Mouse (Mus musculus): ENCODE data around the gene Endog.
"Not testable (repeated sequence)": the region's sequence is repeated elsewhere in the genome, so short reads cannot be mapped to it uniquely, and the experiment has no call there.

The Endog gene

GRCm38 (mm10) chr2:30166677-30167076 is 4.6 kb upstream of the Endog start:
- DNase-seq (ENCODE audit: low read depth, low spot score) = no peak

DNA sequence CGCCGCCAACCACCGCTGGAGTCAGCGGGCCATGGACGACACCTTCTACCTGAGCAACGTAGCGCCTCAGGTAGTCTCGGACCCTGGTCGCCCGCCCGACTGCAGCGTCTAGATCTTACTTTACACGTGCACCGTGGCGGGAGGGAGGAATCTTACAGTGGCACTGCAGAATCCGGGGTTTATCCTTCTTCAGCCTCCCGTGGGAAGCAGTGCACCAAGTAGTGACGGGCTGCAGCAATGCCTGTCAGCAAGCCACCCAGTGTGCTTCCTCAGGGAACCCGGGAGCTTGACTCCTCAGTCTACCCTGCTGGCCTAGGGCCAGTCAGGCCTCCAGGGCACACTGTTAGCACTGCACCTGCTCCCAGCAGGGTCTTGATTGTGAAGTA is 697 bp downstream of the Endog start:
- no peak for DNase-seq (ENCODE audit: low read depth, low spot score)

GRCm38 (mm10) chr2:30173541-30174240 is 2.4 kb downstream of the Endog start:
- DNase-seq (ENCODE audit: low read depth, low spot score) = no peak

DNA sequence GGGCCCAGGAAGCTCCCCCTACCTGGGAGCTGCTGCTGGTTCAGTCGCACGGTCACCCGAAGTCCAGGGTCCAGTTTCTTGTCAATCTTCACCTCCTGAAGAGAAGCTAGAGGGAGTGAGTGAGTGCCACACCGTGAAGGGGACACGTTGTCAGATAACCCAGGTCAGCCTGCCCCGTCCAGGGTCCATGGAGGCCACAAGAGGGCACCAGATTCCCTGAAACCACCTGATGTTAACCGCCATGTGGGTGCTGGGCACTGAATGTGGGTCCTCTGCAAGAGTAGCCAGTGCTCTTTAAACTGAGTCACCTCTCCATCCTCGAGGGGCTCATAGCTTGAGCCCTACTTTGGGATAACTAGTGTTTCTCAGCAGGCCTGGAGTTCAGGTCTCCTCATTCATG is 4.6 kb downstream of the Endog start:
- no peak for DNase-seq (ENCODE audit: low read depth, low spot score)

DNA sequence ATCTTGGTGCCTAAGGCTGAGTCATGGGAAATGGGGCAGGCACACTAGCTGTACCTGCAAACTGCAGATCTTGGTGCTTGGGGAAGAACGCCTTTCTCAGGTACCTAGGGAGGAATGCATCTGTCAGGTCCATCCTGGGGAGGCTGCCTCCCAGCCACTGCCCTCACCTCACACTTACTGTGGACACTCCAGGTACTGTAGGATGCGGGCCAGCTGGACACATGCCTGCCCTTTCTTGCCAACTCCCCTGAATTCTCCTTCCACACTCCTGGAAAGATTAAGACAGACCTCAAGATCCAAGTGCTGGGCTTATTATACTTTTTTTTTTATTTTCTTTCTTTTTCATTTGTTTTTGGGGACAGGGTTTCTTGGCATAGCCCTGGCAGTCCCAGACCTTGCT is 5.3 kb downstream of the Endog start:
- no peak for DNase-seq (ENCODE audit: low read depth, low spot score)

GRCm38 (mm10) chr2:30177700-30178675 is 6.7 kb downstream of the Endog start, which contains the start of gene Spout1:
Gene Spout1 (minus strand): TSS chr2:30178459.
- peak; percentile 89 for DNase-seq (ENCODE audit: low read depth, low spot score)

- not testable (repeated sequence) for DNase-seq (ENCODE audit: low read depth, low spot score)
Measured at GRCm38 (mm10) chr2:30178711-30179110, 7.4 kb downstream of the Endog start.

GRCm38 (mm10) chr2:30182424-30182823 is 11.1 kb downstream of the Endog start:
- no peak for DNase-seq (ENCODE audit: low read depth, low spot score)

GRCm38 (mm10) chr2:30183721-30184120 is 12.4 kb downstream of the Endog start:
- DNase-seq (ENCODE audit: low read depth, low spot score) = no peak

DNA sequence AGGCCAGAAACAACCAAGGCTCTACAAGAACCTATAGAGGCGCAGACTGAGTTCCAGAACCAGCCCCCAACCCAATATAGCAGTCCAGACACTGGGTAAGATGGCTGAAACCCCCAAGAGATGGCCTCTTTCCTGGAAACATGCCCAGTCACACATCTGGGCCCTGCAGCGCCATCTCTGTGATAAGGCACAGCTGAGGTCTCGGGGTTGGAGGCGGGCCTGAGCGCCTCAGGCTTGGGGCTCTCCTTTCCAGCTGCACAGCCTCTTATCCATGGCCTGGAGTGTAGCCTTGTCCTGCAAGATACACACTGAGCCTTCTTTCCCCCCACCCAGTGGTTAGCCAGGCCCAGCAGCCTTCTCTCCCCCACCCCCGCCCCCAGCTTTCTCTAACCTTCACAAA is 14.0 kb downstream of the Endog start:
- DNase-seq (ENCODE audit: low read depth, low spot score) = no peak

DNA sequence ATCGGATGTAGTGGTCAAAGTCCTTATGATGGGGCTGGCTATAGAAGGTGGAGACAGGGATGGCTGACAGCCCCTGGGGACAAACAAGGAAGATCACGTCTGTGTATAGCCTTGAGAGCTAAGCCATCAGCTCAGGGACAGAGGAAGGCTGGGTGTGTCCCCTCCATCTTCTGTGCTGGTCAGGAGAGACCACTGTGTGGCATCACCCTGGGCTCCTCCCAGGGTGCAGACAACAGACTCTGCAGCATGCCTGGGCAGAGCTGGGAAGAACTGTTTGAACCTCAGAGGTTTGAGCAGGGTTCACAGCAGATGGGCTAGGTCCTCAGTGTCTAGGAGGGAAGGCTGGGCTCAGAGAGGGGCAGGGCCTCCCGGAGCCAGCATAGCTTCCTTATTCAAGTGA is 14.4 kb downstream of the Endog start:
- no peak for DNase-seq (ENCODE audit: low read depth, low spot score)

DNA sequence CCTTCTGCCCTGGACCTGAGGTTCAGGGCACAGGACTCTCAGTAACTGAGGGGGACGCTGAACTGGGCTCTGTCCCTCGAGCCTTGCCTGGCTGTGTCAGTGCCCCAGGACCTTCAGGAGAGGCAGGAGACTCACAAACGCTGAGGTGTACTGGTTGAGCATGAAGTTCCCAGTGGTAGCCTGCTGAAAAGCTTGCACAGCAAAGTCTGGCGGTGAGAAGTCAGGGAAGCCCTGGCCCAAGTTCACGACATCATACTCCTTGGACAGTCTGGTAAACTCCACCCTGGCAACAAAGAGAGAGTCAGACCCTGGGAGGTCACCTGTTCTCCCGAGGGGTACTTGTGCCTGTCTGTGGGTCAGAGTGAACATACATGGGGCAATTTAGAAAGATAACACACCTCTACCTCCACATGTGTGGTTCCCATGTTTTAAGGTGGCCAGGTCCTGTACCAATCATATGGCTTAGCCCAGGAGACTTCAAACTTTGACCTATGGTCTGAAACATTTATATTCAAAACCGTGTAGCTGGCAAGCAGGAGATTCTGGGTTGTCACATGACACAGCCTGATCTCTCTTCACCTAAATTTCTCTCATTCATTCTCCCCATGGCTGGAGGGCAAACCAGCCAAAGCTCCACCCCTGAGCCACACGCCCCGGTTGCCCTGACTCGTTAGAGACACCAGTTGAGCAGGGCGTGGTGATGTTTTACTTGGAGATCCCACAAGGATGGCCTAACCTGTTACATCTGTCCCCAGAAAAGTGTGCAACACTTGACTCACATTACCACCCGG is 20.7 kb downstream of the Endog start:
- no peak for DNase-seq (ENCODE audit: low read depth, low spot score)

DNA sequence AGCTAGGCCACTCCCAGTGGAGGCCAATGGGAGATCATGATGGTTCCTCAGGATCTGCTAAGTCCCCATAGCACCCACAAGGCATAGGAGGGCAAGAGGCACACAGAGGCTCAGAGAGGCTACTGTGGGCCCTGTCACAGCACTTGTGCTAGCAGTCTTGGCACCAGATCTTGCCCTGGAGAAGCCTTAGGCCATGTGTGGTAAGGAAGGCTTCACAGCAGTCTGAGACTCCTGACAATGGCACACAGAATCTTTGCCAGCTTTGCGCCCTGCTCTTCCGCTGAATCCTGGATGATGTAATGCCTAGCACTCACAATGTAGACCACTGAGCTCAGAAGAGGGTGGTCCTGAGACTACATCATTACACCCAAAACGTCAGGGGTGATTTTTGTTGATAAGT is 23.4 kb downstream of the Endog start:
- DNase-seq (ENCODE audit: low read depth, low spot score) = no peak

- DNase-seq (ENCODE audit: low read depth, low spot score) = no peak
Measured at GRCm38 (mm10) chr2:30198021-30198420, 26.7 kb downstream of the Endog start.

DNA sequence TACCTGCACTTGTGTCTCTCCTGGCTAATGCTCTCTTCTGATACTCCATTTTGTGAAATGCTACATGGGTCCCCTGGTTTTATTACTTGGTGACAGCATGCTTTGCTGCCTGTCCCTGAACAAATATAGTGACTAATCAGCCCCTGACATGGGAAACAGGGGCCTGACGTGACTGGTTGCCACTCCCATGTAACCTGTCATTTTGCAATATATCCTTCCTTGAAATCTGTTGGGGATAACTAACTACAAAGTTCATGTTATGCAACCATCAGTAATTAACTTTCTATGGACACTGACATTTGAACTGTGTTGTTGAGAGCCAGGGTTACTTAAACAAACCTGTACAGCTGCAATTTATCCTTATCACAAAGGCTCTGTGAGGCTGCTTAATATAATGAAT is 28.7 kb downstream of the Endog start:
- no peak for DNase-seq (ENCODE audit: low read depth, low spot score)

GRCm38 (mm10) chr2:30200388-30200925 is 29.2 kb downstream of the Endog start:
- DNase-seq (ENCODE audit: low read depth, low spot score) = no peak

- DNase-seq (ENCODE audit: low read depth, low spot score) = no peak
Measured at GRCm38 (mm10) chr2:30203439-30203838, 32.1 kb downstream of the Endog start.

- DNase-seq (ENCODE audit: low read depth, low spot score) = no peak
Measured at GRCm38 (mm10) chr2:30205255-30205628, 33.9 kb downstream of the Endog start.

DNA sequence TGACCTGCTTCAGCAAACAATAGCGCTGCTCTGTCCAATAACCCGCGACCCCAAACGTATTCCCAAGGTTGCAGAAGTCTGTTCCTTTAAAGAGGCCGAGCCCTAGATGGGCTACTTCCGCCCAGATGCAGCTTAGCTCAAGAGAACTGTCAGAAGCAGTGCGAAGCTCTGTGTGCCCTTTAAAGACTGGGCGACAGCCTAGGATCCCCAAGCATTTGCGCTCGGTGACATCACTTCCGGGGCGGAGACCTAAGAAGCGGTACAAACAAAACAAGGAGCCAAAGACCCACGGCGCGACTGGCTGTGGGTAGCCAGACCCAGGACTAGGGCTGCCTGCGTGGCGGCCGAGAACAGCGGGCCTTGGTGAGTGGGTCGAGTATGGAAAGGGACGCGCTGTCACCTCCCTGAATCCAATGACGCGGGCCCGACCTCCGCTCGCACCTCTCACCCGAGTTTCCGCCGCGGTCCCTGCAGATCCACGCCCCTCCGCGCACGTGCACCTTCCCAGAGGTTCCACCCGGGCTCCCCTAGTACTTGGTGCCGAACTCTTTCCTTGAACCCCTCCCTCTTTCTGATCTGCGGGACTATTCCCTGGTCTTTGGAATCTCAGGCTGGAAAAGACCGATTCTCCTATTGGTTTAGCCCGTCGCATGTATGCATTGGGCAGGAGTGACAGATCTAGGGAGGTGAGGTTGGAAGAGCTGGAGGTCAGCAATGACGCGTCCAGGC is 34.5 kb downstream of the Endog start, which contains the start of gene Kyat1:
Kyat1 (minus strand) TSS at position 219 of the 729 bp plus-strand sequence.
- peak; percentile 90 for DNase-seq (ENCODE audit: low read depth, low spot score)

GRCm38 (mm10) chr2:30207401-30207800 is 36.1 kb downstream of the Endog start:
- DNase-seq (ENCODE audit: low read depth, low spot score) = no peak

DNA sequence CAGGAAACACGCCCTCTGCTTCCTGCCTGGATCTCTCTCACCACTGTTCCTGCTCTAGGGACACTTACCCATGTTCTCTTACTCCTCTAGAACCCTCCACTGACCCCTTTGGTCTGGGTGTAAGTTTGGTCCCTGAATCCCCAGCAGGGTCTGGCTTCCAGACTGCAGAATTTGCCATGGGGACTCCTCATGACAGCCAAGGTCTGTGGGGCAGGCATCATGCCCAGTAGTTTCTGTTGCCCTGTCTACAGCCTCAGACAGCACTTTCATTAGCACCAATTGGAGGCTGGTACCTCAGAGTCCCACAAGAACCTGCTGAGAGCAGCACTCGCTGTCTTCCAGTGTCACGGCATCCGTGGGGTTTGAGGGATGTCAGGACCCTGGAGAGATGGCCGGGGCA is 36.6 kb downstream of the Endog start:
- DNase-seq (ENCODE audit: low read depth, low spot score) = no peak

Data from brain, embryonic 18.5 days (tissue).